Mouse (Mus musculus): ENCODE measurements at regions not wholly inside any gene's neighbourhood (a gene's known extent, or its start where the extent isn't known, plus 50 kb on each side); places are given as distances from the start of the nearest gene placed in this dataset.

DNA sequence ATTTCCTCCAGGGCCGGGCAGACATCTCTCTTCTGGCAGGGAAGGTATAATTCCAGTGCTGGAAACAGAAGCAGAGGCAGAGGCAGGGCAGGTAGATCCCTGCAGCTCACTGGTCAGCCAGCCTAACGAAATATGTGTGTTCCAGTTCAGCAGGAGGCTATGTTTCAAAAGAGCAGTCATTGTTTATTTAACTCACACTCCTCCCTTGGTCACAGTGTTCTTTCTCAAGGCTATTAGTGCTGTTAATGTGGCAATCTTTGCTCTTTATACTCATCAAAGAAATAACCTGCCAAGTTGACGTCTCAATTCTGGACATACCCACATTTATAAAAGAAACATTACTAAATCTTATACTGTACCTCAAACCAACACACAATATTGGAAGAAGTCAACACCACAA, 253.3 kb upstream of the Adgrl3 start:
- no peak for DNase-seq

DNA sequence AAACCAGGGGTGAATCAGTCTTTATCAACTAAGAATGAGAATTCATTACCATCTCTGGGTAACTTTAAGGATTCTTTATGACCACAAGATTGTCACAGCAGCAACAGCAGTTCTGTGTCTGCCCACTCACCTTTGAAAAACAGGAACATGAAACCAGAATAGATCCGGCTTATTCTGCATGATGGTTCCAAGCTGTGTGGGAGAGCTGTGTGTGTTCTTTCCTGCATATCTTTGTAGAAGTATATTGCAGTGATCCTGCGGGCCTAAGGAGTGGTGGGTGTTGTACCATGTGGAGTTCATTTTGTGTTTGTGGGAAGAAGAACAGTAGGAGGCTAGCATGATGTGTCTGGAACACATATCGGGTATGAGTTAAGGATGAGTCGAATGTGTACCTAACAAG, 236.0 kb upstream of the Adgrl3 start:
- peak; percentile 10 for DNase-seq

DNA sequence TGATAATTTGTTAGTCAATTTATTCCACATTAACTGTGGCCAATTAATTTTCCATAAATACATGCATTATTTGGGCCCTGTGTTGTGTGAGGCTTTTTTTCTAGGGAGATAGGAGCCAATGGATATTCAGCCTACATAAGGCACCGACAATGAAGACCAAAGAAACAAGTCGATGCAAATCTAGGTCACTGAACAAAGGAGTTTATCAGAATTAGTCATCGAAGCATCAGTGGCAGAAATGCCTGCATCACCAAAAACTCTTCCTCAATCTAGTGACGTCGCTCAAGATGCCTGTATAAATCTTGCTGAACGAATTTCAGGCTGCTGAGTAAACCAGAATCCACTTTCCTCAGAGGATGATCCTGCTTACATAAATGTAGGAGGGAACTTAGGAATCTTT, 235.2 kb upstream of the Adgrl3 start:
- DNase-seq: no peak

DNA sequence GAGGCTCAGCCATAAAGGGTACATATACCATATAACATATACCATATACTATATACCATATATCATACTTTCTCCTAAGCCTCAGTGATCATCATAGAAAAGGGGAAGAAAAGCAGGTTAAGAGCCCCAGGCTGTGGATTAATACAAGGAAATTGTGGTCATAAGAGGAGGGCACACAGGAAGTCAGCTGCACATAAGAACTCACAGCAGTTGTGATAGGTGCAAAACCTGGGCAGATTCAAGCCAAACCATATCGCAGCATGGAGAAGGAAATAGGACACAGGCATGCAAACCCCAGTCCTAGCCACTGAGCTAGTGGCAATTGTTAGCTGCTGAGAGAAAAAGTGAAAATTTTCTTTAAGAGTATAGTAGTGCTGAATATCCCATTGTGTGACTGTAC, 228.3 kb upstream of the Adgrl3 start:
- DNase-seq: no peak

DNA sequence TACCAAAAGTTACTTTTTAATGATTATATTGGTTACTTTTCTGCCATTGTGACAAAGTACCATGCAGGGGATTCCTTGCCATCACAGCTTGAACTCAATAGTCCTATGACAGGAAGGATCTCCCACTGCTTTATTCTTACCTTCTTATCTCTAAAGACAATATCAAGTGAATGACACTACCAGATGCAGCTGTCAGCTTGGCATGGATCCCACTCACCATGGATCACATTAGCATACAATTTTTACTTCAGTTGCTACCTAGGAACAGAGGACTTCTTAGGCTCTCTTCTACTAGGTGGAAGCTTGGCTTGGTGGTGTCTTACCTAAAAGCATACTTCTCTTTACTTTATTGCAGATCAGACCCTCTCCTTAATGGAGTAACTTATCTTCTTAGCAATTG, 220.2 kb upstream of the Adgrl3 start:
- DNase-seq: no peak

DNA sequence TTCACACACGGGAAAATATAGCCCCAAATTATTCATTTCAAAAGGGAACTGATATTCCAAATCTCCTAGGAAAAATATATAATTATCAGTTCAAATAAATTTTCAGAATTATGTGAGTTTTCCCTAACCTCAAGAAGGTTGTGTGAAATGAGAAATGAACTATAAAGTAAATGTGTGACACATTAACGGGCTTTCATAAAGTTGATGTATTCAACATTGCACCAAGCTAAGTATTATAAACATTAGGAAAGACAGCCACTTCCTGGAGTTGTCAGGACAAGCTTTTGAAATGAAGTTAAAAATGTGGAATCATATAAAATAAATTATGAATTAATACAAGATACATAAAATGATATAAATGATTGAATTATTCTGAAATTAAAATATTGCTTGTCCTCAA, 207.0 kb upstream of the Adgrl3 start:
- DNase-seq: no peak

DNA sequence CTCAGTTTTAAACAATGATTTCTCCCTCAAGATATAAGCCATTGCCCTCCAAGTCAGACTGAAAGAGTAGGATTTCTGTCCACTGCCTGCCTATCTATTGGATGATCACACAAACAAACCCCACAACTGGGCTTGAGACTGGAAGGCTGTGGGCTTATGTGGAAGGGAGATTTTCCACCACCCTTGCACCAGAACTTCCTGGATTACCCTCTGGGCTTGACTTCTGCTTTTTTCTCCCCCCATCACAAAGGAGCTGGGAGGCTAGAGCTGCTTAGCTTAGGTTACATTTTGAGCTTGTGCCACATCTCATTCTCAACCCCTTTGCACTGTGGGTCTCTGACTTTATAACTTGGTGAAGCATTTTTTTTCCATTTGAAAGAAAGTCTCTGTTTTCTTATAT, 200.7 kb upstream of the Adgrl3 start:
- DNase-seq: no peak

DNA sequence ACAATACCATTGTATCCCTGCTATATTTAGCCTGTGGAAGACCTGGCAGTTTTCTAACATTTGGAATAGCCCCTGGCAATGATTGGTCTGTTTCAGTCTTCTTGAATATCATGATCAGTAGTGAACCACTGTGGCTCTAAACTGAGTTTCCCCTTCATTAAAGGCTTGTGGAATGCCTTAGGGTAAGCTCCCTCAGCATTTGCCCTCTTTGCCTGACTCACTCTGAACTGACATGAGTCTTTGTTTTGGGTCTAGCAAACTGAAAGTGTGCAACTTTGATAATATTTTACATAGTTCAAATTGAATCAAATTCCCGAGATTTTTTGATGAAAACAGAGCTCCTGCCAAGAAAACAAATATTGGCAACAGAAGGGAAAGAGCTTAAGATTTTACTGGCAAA, 177.4 kb upstream of the Adgrl3 start:
- DNase-seq: no peak

DNA sequence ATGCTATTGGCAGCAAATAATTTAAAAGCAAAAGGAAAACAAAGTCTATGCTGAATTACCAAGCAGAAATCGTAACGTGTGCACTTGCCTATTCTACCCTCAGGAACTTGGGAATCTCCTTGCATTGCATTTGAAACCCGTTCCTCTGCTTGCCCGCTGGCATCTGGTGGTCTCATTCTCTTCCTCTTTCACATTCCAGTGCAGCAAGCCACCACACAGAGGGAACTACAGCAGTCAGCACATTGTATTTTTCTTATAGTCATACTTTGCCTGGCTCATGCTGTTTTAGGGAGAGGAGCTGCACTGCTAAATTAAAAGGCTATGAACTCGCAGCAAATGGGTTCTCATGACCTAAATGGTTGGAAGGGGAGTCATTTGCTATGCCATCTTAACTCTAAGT, 164.9 kb upstream of the Adgrl3 start:
- no peak for DNase-seq

DNA sequence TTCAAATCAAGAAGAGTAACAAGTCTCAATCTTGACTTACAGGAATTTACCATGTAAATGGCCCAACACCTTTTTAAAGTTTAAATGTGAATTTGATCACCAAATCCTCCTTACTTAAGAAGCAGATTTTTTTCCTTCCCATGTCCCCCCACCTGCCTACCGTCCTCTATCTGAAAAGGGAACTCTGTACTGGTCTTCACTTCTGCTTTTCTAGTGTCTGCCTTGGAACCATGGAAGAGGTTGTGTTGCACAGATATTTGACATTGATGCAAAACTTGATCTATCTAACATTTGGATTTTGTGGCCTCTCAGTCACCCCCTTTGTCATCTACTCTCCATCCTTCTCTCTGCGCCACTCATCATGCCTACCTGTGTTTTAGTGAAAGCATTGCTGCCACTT, 143.3 kb upstream of the Adgrl3 start:
- no peak for DNase-seq

DNA sequence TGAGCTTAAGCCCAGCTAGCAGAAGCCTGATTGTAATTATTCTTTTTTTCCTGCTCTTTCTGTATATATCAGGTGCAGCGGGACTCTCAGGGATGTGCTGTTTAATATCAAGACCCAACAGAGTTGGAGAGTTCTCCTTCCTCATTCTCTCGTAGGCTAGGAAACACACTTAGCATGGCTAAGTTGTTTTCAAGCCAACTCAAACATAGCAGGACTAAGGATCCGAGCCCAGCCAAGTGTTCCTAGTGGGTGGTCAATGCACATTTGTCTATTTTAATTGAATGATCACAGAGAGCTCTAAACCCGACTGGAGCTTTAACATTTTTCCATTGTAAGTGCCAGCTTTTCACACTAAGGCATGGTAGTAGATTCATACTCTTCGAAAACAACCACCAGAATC, 121.7 kb upstream of the Adgrl3 start:
- DNase-seq: no peak

DNA sequence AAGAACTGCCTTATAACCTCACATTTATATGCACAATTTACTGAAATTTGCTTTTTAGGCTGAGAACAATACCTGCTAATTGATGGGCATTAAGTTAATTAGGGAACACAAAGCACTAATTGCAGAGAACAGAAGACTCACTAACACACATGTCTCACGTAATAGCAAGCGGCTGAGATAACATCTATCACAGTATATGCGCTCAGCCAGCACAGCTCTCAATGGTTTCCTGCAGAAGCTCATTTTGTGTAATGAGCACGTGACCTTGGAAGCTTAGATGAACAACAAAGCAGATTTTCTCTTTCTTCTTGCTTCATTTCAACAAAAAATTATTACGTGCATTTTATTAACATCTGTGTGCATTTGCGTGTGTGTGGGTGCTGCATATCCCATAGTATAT, 111.2 kb upstream of the Adgrl3 start:
- DNase-seq: no peak

DNA sequence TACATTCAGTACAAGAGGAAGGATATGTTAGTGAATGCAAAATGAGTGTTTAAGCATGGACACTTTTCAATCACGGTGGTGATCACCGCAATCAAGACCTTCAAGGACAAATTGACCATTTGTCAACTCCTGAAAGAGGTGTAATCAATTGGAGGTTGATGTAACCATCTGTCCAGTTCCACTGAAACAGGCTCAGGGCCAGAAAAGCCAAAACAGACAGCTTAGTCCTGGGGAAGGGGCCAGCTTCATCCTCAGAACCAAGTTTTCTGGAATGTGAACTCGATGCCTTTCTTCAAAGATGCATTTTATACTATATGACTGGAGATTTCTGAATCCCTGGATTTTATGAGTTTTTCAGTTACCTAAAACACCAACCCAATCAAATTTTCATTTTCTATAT, 81.1 kb upstream of the Adgrl3 start:
- DNase-seq: no peak

DNA sequence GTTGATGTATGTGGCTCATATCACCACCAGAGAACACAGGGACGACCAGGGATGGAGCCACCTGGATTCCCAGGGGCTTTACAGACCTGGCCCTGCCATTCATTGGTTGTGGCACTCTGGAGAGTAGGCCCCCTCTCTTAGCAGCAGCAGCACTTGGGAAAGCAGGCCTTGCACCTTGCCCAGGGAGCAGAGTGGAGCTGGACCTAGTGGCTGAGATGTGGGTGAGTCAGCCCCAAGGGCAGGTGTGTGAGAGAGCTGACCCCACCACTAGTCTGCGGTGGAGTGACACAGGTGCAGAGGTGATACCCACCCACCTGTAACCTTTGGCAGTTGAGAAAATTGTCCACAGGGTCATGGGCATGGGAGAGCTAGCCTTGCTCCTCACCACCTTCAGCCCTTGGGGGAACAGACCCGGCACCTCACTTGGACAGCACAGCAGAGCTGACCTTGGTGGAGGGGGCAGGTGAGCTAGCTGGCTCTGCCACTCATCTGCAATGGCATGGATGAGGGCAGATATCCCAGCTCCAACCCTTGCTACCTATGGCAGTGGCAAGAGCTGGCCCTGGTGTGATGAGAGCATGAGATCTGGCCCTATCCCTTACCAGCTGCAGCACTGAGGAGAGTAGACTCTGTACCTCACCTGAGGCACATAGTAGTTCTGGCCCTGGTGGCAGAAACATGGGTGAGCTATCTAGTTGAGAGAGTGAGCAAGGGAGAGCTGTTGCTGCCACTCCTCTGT, 67.9 kb upstream of the Adgrl3 start:
- no peak for DNase-seq

DNA sequence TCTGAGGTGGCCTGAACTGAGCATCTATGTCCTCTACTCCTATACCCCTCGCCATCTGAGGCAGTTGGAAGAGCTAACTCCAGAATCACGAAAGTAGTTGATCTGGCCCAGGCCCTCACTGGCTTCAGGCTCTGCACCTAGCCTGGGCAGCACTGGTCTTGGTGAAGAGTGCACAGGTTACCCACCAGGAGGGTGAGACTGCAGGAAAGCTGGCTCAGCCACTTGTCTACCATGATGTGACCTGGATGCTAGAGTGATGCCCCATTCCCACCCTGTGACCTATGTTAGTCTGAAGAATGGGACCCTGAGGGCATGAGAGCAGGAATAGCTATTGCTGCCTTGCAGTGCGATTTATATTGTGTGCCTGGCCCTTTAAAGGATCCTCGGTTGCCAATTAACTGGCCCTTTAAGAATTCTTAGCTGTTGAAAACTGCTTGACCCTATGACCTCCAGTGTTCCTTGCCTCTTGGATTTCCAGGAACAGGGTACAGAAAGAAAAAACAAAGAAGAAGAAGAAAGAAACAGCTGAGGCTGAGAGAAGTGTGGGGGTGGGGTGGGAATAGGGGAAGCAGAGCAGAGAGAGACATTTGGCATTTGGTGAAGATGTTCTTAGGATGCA, 67.2 kb upstream of the Adgrl3 start:
- no peak for DNase-seq

Data from right cerebral cortex, postnatal 14 days (tissue).